In genomic region chr9:53402991-53403390, GRCm38 (mm10) we compare ENCODE assay signal across 10 mouse cellular contexts. TPM values are rescaled to one million over a fixed set of nuclear protein-coding genes. Genes with fewer than 3 reads are reported as not detected.
A peak's percentile ranks its signal among the peaks of the same experiment; 100 is the strongest.
DNase-seq lines count a peak whose midpoint lies in the region; ATAC-seq and TF ChIP-seq lines count a peak whose summit lies in the region.
"Had no signal": no experiment of that assay in that cellular context is flagged by ENCODE, and none has a peak within 500 bp of the region (broad histone marks: within the 10 kb centered on the region; RNA-seq: fewer than 3 reads in every experiment).

No protein-coding gene starts in this region.

- TF ChIP-seq POLR2A in kidney, adult 2 months (IDR thresholded peaks at IDR 0.05; ENCODE audit: low read depth, low read length): no peak
- TF ChIP-seq POLR2A in brain, embryonic 14.5 days (IDR thresholded peaks at IDR 0.05; ENCODE audit: borderline replicate concordance, extremely low read depth, insufficient read depth, insufficient read length, poor library complexity, severe bottlenecking): no peak
- TF ChIP-seq POLR2A in limb, embryonic 14.5 days (IDR thresholded peaks at IDR 0.05; ENCODE audit: borderline replicate concordance, extremely low read depth, insufficient read depth, insufficient read length): no peak

- peaks cover 7% of the 10 kb centered on the region; the same call in 1 of the 2 replicates for H3K4me1 ChIP-seq in kidney, adult 2 months (ENCODE audit: control insufficient read depth, insufficient read depth, low read length)
- H3K4me1 ChIP-seq in hindbrain, embryonic 13.5 days (replicated peaks): peaks cover 30% of the 10 kb centered on the region
- H3K4me1 ChIP-seq in limb, embryonic 14.5 days (ENCODE audit: control insufficient read depth, insufficient read depth, low read length): peaks cover 19% of the 10 kb centered on the region

- no peak for TF ChIP-seq CTCF in kidney, adult 2 months (conservative IDR thresholded peaks at IDR 0.05; ENCODE audit: insufficient read depth, insufficient read length, low read depth, low read length)
- TF ChIP-seq CTCF in brain, embryonic 14.5 days (IDR thresholded peaks at IDR 0.05; ENCODE audit: borderline replicate concordance, extremely low read depth, insufficient read depth, insufficient read length): no peak

- H3K9me3 ChIP-seq in hindbrain, embryonic 13.5 days: no peaks in the 10 kb centered on the region
- H3K9me3 ChIP-seq in limb, embryonic 14.5 days (ENCODE audit: control insufficient read depth, low read length): no peaks in the 10 kb centered on the region

- WGBS in kidney, adult 2 months: 31% methylated on average over 8 of the region's 8 CpGs
- WGBS in hindbrain, embryonic 13.5 days: 58% methylated on average over 8 of the region's 8 CpGs
- 31% methylated on average over 8 of the region's 8 CpGs for WGBS in limb, embryonic 14.5 days

- H3K27ac ChIP-seq in kidney, adult 2 months (ENCODE audit: insufficient read depth, low read depth, low read length): peak overlapping the region; percentile 31
- H3K27ac ChIP-seq in hindbrain, embryonic 13.5 days: peak overlapping the region; percentile 62; the same call in 1 of the 2 replicates
- 0 out of 2 replicates have a peak overlapping the region, but pooled peaks have one; percentile 54 for H3K27ac ChIP-seq in limb, embryonic 14.5 days (replicated peaks; ENCODE audit: low read depth, low read length)
- H3K27ac ChIP-seq: liver, embryonic 14.5 days had no signal

- H3K36me3 ChIP-seq in kidney, adult 2 months (ENCODE audit: control insufficient read depth, insufficient read depth, low read length): no peaks in the 10 kb centered on the region
- no peaks in the 10 kb centered on the region for H3K36me3 ChIP-seq in hindbrain, embryonic 13.5 days
- no peaks in the 10 kb centered on the region; the same call in 1 of the 2 replicates for H3K36me3 ChIP-seq in limb, embryonic 14.5 days (ENCODE audit: control insufficient read depth, insufficient read depth, low read length)

- ATAC-seq in hindbrain, embryonic 13.5 days (ENCODE audit: low FRiP score): no peak; the same call in 1 of the 2 replicates
- ATAC-seq in limb, embryonic 14.5 days (ENCODE audit: low FRiP score, low read depth): no peak

- DNase-seq in kidney, adult 2 months: peak; percentile 46
- no peak for DNase-seq in kidney, postnatal 10 days
- peak; percentile 55 for DNase-seq in brain, embryonic 14.5 days (ENCODE audit: low read depth)
- DNase-seq in limb, embryonic 14.5 days (ENCODE audit: low spot score): no peak
- DNase-seq in frontal cortex, postnatal 36 days (ENCODE audit: low spot score in 2 of 2): no peak
- no peak for DNase-seq in right cerebral cortex, adult 2 months (ENCODE audit: low spot score in 2 of 2)
- DNase-seq: cerebellum, adult 9-10 months had no signal

- H3K9ac ChIP-seq in hindbrain, embryonic 13.5 days: no peak overlapping the region
- no peak overlapping the region; the same call in 1 of the 2 replicates for H3K9ac ChIP-seq in limb, embryonic 14.5 days (ENCODE audit: low read depth, low read length, severe bottlenecking)
- H3K9ac ChIP-seq: liver, embryonic 14.5 days had no signal

- no peak overlapping the region for H3K4me3 ChIP-seq in kidney, adult 2 months (ENCODE audit: insufficient read depth, low read depth, low read length)
- H3K4me3 ChIP-seq in hindbrain, embryonic 13.5 days: no peak overlapping the region
- H3K4me3 ChIP-seq in limb, embryonic 14.5 days (replicated peaks; ENCODE audit: low read length): no peak overlapping the region

- H3K27me3 ChIP-seq in kidney, adult 2 months (replicated peaks; ENCODE audit: control insufficient read depth, insufficient read depth, low read length): no peaks in the 10 kb centered on the region
- H3K27me3 ChIP-seq in hindbrain, embryonic 13.5 days: no peaks in the 10 kb centered on the region
- H3K27me3 ChIP-seq in limb, embryonic 14.5 days (ENCODE audit: control insufficient read depth, insufficient read depth, low read length): no peaks in the 10 kb centered on the region

- H3K4me2 ChIP-seq in hindbrain, embryonic 13.5 days: peak overlapping the region; percentile 40
- peak overlapping the region; percentile 49 for H3K4me2 ChIP-seq in limb, embryonic 14.5 days (replicated peaks; ENCODE audit: low read depth, low read length, severe bottlenecking)

RNA-seq across cellular contexts. Expression of gene 4930550C14Rik, which starts 0.9 kb away (rescaled TPM):
- 1.0 and 1.8 TPM in 2 replicates for polyA plus RNA-seq in kidney, adult 2 months (2012; rRNA removed)
- 0.09 and 0.25 TPM in 2 replicates for polyA plus RNA-seq in brain, embryonic 14.5 days (2012; rRNA removed)
- polyA plus RNA-seq in hindbrain, embryonic 13.5 days (2015; fragmentation: Nextera tagmentation; extraction: Ambion mirVana): 0.43 and 0.45 TPM in 2 replicates
- polyA plus RNA-seq in limb, embryonic 14.5 days (2012; rRNA removed): 0.49 and 0.80 TPM in 2 replicates
- 1.3 TPM in 2 replicates for polyA plus RNA-seq in limb, embryonic 14.5 days (2014; fragmentation: Nextera tagmentation; extraction: Ambion mirVana)
- polyA plus RNA-seq: small intestine, adult 2 months had no signal

RNA-seq across cellular contexts. Expression of gene Kdelc2, which starts 19.2 kb away (rescaled TPM):
- polyA plus RNA-seq in kidney, adult 2 months (2012; rRNA removed): 3.5 and 4.3 TPM in 2 replicates
- 1.4 and 3.0 TPM in 2 replicates for polyA plus RNA-seq in brain, embryonic 14.5 days (2012; rRNA removed)
- 6.6 and 7.8 TPM in 2 replicates for polyA plus RNA-seq in hindbrain, embryonic 13.5 days (2015; fragmentation: Nextera tagmentation; extraction: Ambion mirVana)
- 10.1 and 13.6 TPM in 2 replicates for polyA plus RNA-seq in limb, embryonic 14.5 days (2012; rRNA removed)
- 22.8 and 23.9 TPM in 2 replicates for polyA plus RNA-seq in limb, embryonic 14.5 days (2014; fragmentation: Nextera tagmentation; extraction: Ambion mirVana)

Comparison
In these comparisons a context has a peak if more than half of its experiments do, and no peak if none do; other contexts are left out.
1. DNase-seq: peak in kidney, adult 2 months (single experiment) and brain, embryonic 14.5 days (single experiment); none in kidney, postnatal 10 days (single experiment), limb, embryonic 14.5 days (single experiment), frontal cortex, postnatal 36 days (0 of 2) and right cerebral cortex, adult 2 months (0 of 2).
2. Peak in every context shown above with its lines, with median percentiles within 50 percentile points of each other: H3K27ac ChIP-seq.